Mouse (Mus musculus): ENCODE measurements around the gene Chrne.

GRCm38 (mm10) chr11:70591733-70592132, 27.3 kb downstream of the Chrne start:
- TF ChIP-seq EP300 (IDR thresholded peaks at IDR 0.05) (no peak), CTCF (IDR thresholded peaks at IDR 0.05) (no peak)
